Comparison of ENCODE assay signal across 14 mouse cellular contexts in the genomic region with DNA sequence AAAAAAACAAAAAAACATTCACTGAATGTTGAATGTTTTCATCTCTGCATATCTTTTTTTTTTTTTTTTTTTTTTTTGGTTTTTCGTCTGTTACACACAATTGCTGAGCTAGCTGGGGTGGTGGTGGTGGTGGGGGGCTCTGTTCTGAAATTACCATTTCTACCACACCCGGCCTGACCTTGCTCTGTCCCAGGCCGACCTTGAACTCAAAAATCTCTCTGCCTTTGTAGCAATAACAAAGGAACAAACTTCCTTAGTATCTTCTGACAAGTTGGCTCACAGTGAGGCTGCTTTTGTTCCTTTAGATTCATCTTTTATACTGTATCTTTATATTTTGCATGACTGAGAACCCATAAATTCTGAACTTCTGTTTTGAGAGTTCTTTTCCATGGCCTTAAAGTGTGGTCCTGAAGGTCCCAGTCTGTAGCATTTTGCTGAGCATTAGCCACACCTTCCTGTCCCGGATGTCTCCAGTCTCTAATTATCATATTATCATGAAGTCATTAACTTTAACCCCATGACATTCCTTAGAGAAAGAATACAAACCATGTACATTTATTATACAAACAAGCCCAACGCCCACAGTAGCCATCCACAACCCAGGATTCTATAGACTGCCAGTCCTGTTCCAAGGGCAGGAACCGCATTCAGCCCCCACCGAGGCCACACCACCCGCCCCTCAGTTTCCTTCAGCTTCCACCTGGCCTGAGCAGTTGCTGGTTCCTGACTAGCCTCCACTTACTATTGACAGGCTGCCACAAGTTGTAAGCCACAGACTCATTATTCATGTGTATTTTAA. TPM values are rescaled to one million over a fixed set of nuclear protein-coding genes. Genes with fewer than 3 reads are reported as not detected.
"Had no signal": no experiment of that assay in that cellular context is flagged by ENCODE, and none has a peak within 500 bp of the region (broad histone marks: within the 10 kb centered on the region; RNA-seq: fewer than 3 reads in every experiment).

No protein-coding gene starts in this region.

- H3K4me3 ChIP-seq: left cerebral cortex, adult 2 months; liver, embryonic 13.5 days; midbrain, embryonic 13.5 days had no signal

- H3K27ac ChIP-seq: kidney, postnatal 0 days; left cerebral cortex, adult 2 months; liver, embryonic 13.5 days; midbrain, embryonic 13.5 days had no signal

- H3K9me3 ChIP-seq: liver, embryonic 13.5 days; midbrain, embryonic 13.5 days had no signal

- H3K9ac ChIP-seq: liver, embryonic 13.5 days; midbrain, embryonic 13.5 days had no signal

- H3K4me2 ChIP-seq: liver, embryonic 13.5 days; midbrain, embryonic 13.5 days had no signal

- H3K4me1 ChIP-seq: midbrain, embryonic 13.5 days had no signal

- H3K27me3 ChIP-seq: liver, embryonic 13.5 days; midbrain, embryonic 13.5 days had no signal

- DNase-seq: kidney, postnatal 25 days; layer of hippocampus, postnatal 36 days; liver, embryonic 13.5 days; lung, adult 2 months; lung, postnatal 14 days; lung, postnatal 4 days; thymus, adult 18-20 months; thymus, postnatal 36 days had no signal

- ATAC-seq: midbrain, embryonic 13.5 days; midbrain, embryonic 16.5 days had no signal

- H3K36me3 ChIP-seq: liver, embryonic 13.5 days; midbrain, embryonic 13.5 days had no signal

RNA-seq across cellular contexts. Expression of a gene that starts 18.4 kb away (rescaled TPM):
- polyA plus RNA-seq: limb, embryonic 11.5 days; liver, embryonic 13.5 days; neural tube, embryonic 11.5 days had no signal
